Mouse (Mus musculus) cerebellum, adult 11 months (tissue): ENCODE data around the gene Fam98c.
"Not testable (repeated sequence)": the region's sequence is repeated elsewhere in the genome, so short reads cannot be mapped to it uniquely, and the experiment has no call there.

Source experiments
- DNase-seq: peaks from one replicate; pipeline ENCODE4 v3.0.0; 2022

The Fam98c gene

GRCm38 (mm10) chr7:29155196-29155837 lies 717 bp downstream of the Fam98c start:
- peak; percentile 91 for DNase-seq

- DNase-seq: no peak
These were observed 1.9 kb downstream of the Fam98c start for GRCm38 (mm10) chr7:29154018-29154720.

DNA sequence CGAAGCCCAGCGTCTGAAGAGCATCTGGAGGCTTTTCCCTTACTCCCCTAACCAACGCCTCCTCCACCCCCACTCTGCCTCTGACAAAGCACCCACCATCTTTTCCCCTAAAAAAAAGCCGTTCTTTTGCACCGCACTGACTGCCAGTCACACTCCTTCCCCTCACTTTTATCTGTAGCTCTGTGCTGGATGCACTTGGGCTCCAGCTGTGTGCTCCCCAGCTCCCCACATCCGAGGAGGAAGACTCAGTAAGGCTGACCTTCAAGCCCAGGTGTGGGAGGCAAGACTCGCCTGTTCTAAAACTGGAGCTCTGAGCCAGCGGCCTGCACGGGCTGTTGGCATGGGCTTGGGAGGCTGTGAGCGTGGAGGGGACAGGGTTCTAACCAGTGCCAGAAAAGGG lies 4.5 kb downstream of the Fam98c start:
- DNase-seq: no peak

DNA sequence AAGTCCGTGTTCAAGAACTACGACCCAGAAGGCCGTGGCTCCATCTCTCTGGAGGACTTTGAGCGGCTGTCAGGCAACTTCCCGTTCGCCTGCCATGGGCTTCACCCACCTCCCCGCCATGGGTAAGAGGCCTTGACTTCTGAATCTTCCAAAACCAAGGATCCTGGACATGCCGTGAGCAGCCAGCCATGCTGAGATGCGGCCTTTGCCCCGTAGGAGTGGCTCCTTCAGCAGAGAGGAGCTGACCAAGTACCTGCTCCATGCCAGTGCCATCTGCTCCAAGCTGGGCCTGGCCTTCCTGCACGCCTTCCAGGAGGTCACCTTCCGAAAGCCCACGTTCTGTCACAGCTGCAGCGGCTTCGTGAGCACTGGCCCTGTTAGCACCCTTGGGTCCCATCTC lies 7.3 kb downstream of the Fam98c start:
- DNase-seq: no peak

DNA sequence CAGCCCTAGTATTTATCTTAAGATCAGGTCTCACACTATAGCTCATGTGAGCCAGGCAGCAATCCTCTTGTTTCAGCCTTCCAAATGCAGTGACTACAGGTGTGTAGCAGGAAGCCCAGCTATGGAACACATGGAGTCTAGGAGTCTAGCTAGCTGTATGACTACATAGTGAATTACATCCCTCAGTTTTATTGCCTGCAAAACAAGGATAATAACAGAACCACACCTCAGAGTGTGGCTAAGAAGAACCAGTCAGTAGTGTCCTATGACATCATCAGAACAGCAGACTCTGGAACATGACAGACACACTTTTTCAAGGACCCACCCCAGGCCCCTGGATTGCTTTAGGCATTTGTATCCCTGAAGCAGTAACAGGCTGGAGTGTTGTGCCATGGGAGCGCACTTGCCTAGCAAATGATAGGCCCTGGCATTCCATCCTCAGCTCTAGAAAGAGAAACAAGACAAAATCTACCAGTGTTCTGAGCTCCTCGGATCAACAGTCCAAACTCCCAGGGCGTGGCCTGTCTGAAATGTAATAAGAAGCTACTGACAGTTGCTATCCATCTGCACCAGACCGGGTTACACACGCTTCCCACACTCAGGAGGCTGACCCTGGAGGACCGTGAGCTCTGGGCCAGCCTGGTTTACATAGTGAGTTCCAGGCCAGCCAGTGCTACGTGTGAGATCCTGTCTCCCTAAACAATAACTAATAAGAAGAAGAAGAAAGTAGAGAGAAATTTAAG lies 9.2 kb downstream of the Fam98c start:
- DNase-seq: no peak

GRCm38 (mm10) chr7:29144006-29144405 lies 12.0 kb downstream of the Fam98c start:
- DNase-seq: no peak

- no peak for DNase-seq
These were observed 14.6 kb downstream of the Fam98c start for GRCm38 (mm10) chr7:29141416-29141815.

DNA sequence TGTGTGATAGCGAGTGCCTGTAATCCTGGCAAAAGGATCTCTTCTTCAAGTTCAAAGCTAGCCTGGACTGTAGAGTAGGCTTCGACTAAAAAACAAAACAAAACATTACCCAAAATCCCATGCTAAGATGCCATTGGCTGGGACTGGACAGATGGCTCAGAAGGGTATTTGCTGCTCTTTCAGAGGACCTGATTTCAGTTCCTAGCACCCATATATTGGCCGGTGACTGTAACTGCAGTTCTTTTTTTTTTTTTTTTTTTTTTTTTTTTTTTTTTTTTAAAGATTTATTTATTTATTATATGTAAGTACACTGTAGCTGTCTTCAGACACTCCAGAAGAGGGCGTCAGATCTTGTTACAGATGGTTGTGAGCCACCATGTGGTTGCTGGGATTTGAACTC lies 16.8 kb downstream of the Fam98c start:
- DNase-seq: not testable (repeated sequence)

DNA sequence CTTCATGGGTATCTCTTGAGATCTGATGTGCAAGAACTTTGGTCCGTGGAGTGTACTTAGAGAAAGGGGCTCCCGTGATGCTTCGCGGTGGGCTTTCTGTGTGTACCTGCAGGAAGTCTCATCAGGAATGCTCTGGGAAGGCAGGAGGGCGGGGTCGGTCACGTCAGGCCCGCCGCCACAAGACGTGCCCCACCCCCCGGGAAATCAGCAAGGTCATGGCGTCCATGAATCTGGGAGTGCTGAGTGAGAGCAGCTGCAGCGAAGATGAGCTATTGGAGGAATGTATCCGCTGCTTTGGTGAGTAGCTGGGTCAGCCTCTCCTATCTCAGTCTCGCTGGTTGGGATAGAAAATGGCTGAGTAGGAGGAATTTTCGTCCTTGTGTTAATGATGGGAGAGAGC lies 18.6 kb downstream of the Fam98c start:
- no peak for DNase-seq

- no peak for DNase-seq
These were observed 21.2 kb downstream of the Fam98c start, which contains the start of gene Rasgrp4 for GRCm38 (mm10) chr7:29134693-29135386. Rasgrp4 (plus strand) TSS chr7:29134851.

DNA sequence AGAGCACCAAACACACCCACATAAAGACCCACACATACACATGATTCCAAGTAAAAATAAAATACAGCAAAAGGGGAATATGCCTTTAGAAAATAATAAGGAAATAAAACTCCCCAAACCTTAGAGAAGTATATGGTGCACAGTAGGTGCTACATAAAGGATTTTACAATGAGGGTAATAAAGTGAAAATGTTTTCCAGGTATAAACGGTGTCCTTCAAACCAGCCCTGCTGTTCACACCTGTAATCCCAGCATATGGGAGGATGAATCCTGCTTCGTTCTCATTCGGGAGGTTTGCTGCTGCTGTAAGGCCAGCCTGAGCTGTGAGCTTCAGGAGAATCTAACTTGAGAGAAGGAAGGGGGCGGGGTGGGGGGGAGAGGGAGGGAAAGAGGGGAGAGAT lies 21.8 kb downstream of the Fam98c start:
- no peak for DNase-seq

DNA sequence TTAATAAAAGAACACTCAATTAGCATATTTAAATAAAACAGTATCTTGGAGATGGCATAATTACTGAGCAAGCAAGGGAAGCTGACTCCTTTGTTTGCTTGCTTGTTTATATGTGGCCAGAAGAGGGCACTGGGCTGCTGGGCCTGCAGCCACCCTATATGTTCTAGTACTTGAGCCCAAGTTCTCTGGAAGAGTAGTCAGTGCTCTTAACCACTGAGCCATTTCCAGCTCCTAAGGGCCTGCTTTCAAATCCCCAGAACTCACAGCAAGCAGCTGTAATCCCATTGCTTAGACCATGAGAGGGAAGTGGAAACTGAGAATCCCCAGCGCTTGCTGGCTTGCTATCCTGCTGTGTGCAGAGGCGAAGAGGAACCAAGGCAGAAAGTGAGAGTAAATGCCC lies 27.3 kb downstream of the Fam98c start:
- DNase-seq: no peak

DNA sequence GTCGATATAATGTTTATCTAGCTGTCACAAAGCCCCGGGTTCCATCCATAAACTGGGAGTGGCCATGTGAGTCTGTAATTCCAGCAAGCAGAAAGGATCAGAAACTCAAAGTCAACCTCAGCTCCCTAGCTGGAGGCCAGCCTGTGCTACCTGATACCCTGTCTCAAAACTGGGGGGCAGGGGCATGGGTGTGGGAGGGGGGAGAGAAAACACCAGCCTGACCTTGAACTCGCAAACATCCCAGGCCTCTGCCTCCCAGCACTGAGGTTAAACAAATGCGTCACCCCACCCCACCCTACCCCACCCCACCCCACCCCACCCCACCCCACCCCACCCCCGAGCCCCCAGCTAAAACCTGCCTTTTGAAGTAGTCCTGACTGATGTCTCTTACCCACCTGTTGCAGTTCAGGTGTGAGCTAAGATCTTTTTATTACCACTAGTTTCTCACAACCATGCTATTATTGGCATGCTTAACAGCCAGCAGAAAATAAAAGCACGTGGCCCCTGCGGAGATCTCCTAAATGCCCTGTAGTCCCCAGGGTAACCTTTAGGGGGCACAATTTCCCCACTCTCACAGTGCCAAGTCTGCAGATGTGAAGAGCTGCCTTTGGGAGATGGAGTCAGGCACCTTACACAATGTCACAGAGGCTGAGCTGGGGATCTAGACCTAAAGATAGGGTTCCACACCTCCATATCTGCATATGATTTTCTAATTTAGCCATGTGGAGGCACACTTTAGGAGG lies 29.7 kb downstream of the Fam98c start:
- peak; percentile 31 for DNase-seq

DNA sequence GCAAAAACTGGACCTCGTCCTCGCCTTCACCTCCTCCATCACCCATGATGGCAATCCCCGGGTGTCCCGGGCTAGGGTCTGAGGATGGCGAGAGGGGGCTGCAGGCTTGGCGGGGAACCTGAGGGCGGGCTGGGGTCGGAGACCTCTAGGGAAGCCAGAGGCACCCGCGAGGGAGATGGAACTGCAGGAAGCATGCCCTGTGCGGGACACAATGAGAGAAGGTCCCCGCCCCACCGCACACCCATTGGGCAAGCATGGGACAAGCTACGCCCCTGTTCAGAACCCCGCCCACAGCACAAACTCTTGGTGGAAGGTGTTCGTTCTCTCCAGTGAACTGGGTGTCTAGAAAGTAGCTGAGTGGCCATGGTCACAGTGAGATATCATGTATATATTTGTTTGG lies 31.1 kb downstream of the Fam98c start, which contains the start of gene Ryr1:
Ryr1 (minus strand) TSS at position 210 of the 400 bp plus-strand sequence.
- DNase-seq: no peak

- DNase-seq: no peak
These were observed 32.3 kb downstream of the Fam98c start for GRCm38 (mm10) chr7:29123531-29124358.

GRCm38 (mm10) chr7:29122821-29123220 lies 33.2 kb downstream of the Fam98c start:
- DNase-seq: no peak

- DNase-seq: no peak
These were observed 36.5 kb downstream of the Fam98c start for GRCm38 (mm10) chr7:29119526-29119925.

DNA sequence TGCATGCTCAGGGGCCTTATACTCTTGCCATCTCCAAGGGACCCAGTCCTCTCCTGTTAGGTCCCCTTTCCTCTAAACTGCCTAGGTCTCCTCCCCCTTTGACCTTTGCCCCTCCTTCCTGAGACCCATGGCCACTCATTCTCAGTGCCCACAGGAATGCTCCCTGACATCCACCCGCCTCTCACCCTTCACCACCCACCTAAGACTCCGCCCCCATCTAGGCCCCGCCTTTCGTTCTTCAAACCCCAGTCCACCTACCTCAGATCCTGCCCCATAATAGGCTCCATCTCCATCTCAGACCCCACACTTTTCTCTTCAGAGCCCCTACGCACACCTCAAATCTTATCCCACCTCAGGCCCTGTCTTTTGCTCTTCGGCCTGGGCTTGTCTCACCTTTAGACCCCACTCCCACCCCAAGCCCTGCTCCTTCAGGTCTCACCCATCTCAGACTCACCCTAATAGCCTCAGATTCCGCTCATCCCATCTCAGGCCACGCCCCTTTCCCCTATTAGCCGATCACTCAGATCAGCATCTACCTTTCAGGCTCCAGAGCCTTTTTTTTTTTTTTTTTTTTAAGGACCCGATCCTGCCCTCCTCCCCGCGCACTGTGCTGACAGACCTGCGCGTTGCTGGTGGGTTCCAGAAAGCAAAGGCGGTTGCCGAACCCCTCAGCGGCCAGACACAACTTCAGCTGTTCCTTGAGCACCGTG lies 37.7 kb downstream of the Fam98c start:
- no peak for DNase-seq

DNA sequence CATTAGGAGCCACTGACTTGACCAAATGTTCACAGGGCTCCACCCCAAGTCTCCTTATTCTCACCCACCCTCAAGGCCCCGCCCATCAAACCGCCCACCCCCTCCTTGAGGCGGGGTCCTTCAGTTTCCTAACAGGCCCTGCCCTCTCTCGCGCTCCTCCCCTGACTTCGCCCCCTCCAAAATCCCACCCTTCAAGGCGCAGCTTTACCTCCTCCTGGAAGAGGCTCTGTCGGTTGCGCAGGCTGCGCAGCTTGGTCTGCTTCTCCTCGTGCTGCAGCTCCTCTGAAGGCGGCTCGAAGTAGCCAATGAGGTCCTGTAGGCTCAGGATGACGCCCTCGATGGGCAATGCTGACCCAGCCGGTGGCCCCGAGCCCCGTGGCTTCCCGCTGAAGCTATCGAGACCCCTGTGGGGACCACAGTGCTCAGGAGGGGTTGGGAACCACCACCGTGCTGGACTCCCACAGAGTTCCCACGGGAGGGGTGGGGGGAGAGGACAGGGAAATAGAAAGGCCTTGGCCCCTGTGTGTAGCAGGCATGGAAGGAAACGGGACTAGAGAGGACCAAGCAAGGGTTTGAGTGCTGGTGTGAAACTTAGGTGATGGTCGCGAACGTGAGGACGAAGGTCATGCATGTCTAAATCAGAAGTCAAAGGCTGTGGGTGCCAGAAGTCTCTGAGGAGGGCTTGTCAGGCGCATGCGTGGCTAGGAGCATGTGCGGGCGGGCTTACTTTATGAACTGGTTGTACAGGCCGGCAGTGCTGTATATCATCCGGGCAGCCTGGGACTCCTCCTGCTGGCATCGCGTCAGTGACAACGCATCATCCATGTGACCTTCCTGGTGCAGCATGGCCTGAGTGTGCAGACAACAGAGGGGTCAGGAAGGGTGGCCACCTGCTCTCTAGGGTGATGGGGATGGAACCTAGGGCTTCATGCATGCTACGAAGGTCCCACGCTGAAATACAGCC lies 46.8 kb downstream of the Fam98c start:
- no peak for DNase-seq
